Mouse (Mus musculus) frontal cortex, postnatal 10 days (tissue): Measurements from ENCODE around the gene Sema6b.

ENCODE experiments used
- DNase-seq, 2 experiments: peaks; one replicate each; pipeline ENCODE4 v3.0.0; 2022; ENCODE audit warnings: low spot score in 2 of 2, mixed read lengths in 1 of 2

The Sema6b gene

GRCm38 (mm10) chr17:56139858-56140595, at the start of gene Sema6b:
Gene Sema6b (minus strand): TSS chr17:56140343.
- peak in 1 of 2 experiments; percentile 79 for DNase-seq

- DNase-seq: peak in 1 of 2 experiments; percentile 39
These were observed 45.4 kb upstream of the Sema6b start for GRCm38 (mm10) chr17:56185281-56186141.

GRCm38 (mm10) chr17:56183658-56184103, 43.5 kb upstream of the Sema6b start, which contains the start of gene Mydgf:
Gene Mydgf (minus strand): TSS chr17:56183920.
- DNase-seq: peak; percentile 91 to 96

- DNase-seq: no peak
These were observed 43.0 kb upstream of the Sema6b start for GRCm38 (mm10) chr17:56182975-56183657.

GRCm38 (mm10) chr17:56175416-56175815, 35.3 kb upstream of the Sema6b start:
- no peak for DNase-seq

- no peak for DNase-seq
These were observed 33.4 kb upstream of the Sema6b start for GRCm38 (mm10) chr17:56173401-56174046.

- no peak for DNase-seq
These were observed 31.7 kb upstream of the Sema6b start for GRCm38 (mm10) chr17:56171881-56172280.

- DNase-seq: no peak
These were observed 31.3 kb upstream of the Sema6b start for GRCm38 (mm10) chr17:56171456-56171855.

- no peak for DNase-seq
These were observed 30.5 kb upstream of the Sema6b start for GRCm38 (mm10) chr17:56170636-56171035.

GRCm38 (mm10) chr17:56169830-56170229, 29.7 kb upstream of the Sema6b start:
- no peak for DNase-seq

- no peak for DNase-seq
These were observed 25.5 kb upstream of the Sema6b start for GRCm38 (mm10) chr17:56165671-56166070.

- no peak for DNase-seq
These were observed 24.4 kb upstream of the Sema6b start for GRCm38 (mm10) chr17:56164510-56164909.

GRCm38 (mm10) chr17:56163523-56164102, 23.5 kb upstream of the Sema6b start:
- no peak for DNase-seq

GRCm38 (mm10) chr17:56162231-56162774, 22.2 kb upstream of the Sema6b start, which contains the start of gene Tnfaip8l1:
Gene Tnfaip8l1 (plus strand): TSS chr17:56162477.
- peak; percentile 92 to 93 for DNase-seq

GRCm38 (mm10) chr17:56159729-56160128, 19.6 kb upstream of the Sema6b start:
- no peak for DNase-seq

- no peak for DNase-seq
These were observed 13.5 kb upstream of the Sema6b start for GRCm38 (mm10) chr17:56153643-56154042.

GRCm38 (mm10) chr17:56149897-56150296, 9.8 kb upstream of the Sema6b start:
- no peak for DNase-seq

- DNase-seq: no peak
These were observed 8.9 kb upstream of the Sema6b start for GRCm38 (mm10) chr17:56148790-56149618.

GRCm38 (mm10) chr17:56148280-56148679, 8.1 kb upstream of the Sema6b start:
- no peak for DNase-seq

GRCm38 (mm10) chr17:56147420-56147819, 7.3 kb upstream of the Sema6b start:
- no peak for DNase-seq
